In genomic region chr11:32963625-32964293, GRCm38 (mm10) we compare ENCODE assay signal across 14 mouse cellular contexts.
DNase-seq lines count a peak whose midpoint lies in the region.
"Had no signal": no experiment of that assay in that cellular context is flagged by ENCODE, and none has a peak within 500 bp of the region (broad histone marks: within the 10 kb centered on the region; RNA-seq: fewer than 3 reads in every experiment).

No protein-coding gene starts in this region.

- H3K4me3 ChIP-seq in forebrain, embryonic 10.5 days, result no peak overlapping the region
- no peak overlapping the region for H3K4me3 ChIP-seq in limb, embryonic 10.5 days
- H3K4me3 ChIP-seq: kidney, embryonic 15.5 days; left cerebral cortex, adult 2 months; megakaryocyte, embryonic 14.5 days had no signal

- 3% methylated on average over 6 of the region's 6 CpGs for WGBS in forebrain, embryonic 10.5 days
- 13% methylated on average over 6 of the region's 6 CpGs for WGBS in limb, embryonic 10.5 days

- peaks cover 20% of the 10 kb centered on the region for H3K4me1 ChIP-seq in forebrain, embryonic 10.5 days
- H3K4me1 ChIP-seq in limb, embryonic 10.5 days, result peaks cover 26% of the 10 kb centered on the region
- H3K4me1 ChIP-seq: megakaryocyte, embryonic 14.5 days had no signal

- DNase-seq in layer of hippocampus, postnatal 10 days (ENCODE audit: low spot score in 2 of 2), result peak; percentile 41 to 57
- no peak for DNase-seq in layer of hippocampus, postnatal 25 days (ENCODE audit: extremely low spot score in 1 of 2, low spot score in 1 of 2)
- peak; percentile 81 for DNase-seq in forebrain, embryonic 10.5 days (ENCODE audit: extremely low spot score, low spot score)
- peak; percentile 77 for DNase-seq in limb, embryonic 10.5 days (ENCODE audit: low spot score)
- peak; percentile 50 for DNase-seq in retina, postnatal 1 day
- no peak for DNase-seq in natural killer cell, adult 2 months (ENCODE audit: low spot score in 2 of 2)
- no peak for DNase-seq in gastrocnemius, adult 8-10 months (ENCODE audit: low spot score in 2 of 2)
- DNase-seq: adrenal gland, adult 2 months; gastrocnemius, postnatal 36 days; heart, postnatal 14 days; thymus, adult 18-20 months had no signal

- H3K36me3 ChIP-seq in forebrain, embryonic 10.5 days (replicated peaks), result no peaks in the 10 kb centered on the region
- H3K36me3 ChIP-seq in limb, embryonic 10.5 days, result no peaks in the 10 kb centered on the region
- H3K36me3 ChIP-seq: kidney, embryonic 15.5 days had no signal

- H3K27me3 ChIP-seq in forebrain, embryonic 10.5 days (ENCODE audit: poor library complexity, severe bottlenecking), result peaks cover 98% of the 10 kb centered on the region
- no peaks in the 10 kb centered on the region for H3K27me3 ChIP-seq in limb, embryonic 10.5 days (ENCODE audit: low read depth, poor library complexity, severe bottlenecking)
- H3K27me3 ChIP-seq: kidney, embryonic 15.5 days; megakaryocyte, embryonic 14.5 days had no signal

- H3K9me3 ChIP-seq in forebrain, embryonic 10.5 days, result peaks cover 16% of the 10 kb centered on the region
- no peaks in the 10 kb centered on the region for H3K9me3 ChIP-seq in limb, embryonic 10.5 days (replicated peaks)
- H3K9me3 ChIP-seq: kidney, embryonic 15.5 days had no signal

- H3K27ac ChIP-seq in forebrain, embryonic 10.5 days, result peak overlapping the region; percentile 46
- H3K27ac ChIP-seq in limb, embryonic 10.5 days, result peak overlapping the region; percentile 83
- H3K27ac ChIP-seq: kidney, embryonic 15.5 days; left cerebral cortex, adult 2 months had no signal

Comparison
In these comparisons a context has a peak if more than half of its experiments do, and no peak if none do; other contexts are left out.
1. DNase-seq: peak in layer of hippocampus, postnatal 10 days (2 of 2), forebrain, embryonic 10.5 days (single experiment), limb, embryonic 10.5 days (single experiment) and retina, postnatal 1 day (single experiment); none in layer of hippocampus, postnatal 25 days (0 of 2), natural killer cell, adult 2 months (0 of 2) and gastrocnemius, adult 8-10 months (0 of 2).